Comparison of ENCODE assay signal across 8 mouse cellular contexts in the genomic region with DNA sequence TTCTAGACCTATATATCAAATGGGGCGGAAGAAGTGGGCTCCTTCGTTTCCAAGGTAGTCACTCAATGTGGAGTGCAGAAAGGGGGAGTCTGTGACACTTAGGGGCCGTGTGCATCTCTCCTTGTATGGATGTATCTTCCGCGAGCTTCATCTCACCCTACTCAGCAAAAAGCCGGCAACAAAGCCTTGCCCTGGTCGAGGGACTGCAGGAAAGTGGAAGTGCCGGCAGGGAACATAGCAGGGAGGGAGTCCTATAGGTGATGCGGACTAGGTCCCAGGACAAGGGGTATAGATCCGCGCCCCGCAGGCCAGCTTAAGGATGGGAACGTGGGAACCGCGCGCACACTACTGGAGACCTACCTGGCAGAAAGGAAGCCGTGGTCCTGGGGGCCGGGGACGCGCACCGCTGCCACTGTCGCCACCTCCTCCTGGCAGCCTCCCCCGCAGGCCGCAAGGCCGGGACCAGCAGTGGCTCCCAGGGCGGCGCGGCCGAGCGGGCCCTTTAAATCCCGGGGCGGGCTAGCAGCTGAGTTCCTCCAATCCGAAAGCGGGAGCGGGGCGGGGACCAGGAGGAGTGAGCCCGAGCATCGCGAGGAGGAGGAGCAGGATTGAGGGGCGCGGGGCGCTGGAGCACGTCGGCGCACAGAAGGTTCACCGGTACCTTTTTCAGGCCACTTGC. TPM values are rescaled to one million over a fixed set of nuclear protein-coding genes. Genes with fewer than 3 reads are reported as not detected.
DNase-seq lines count a peak whose midpoint lies in the region; ATAC-seq lines count a peak whose summit lies in the region.

TSS of gene Porcn (minus strand) at position 511 of the 679 bp plus-strand sequence.

- H3K4me3 ChIP-seq in heart, embryonic 11.5 days (ENCODE audit: low read depth, low read length), result peak within 1 kb of the TSS; percentile 51
- H3K4me3 ChIP-seq in kidney, embryonic 16.5 days (ENCODE audit: low read length), result peak within 1 kb of the TSS; percentile 56
- peak within 1 kb of the TSS; percentile 46 for H3K4me3 ChIP-seq in liver, embryonic 11.5 days (ENCODE audit: low read depth, low read length)
- H3K4me3 ChIP-seq in stomach, embryonic 15.5 days (replicated peaks), result peak within 1 kb of the TSS; percentile 53

- peak within 1 kb of the TSS; percentile 72 for H3K4me2 ChIP-seq in heart, embryonic 11.5 days
- H3K4me2 ChIP-seq in kidney, embryonic 16.5 days (replicated peaks; ENCODE audit: low read depth, low read length), result peak within 1 kb of the TSS; percentile 57
- peak within 1 kb of the TSS; percentile 62 for H3K4me2 ChIP-seq in liver, embryonic 11.5 days
- H3K4me2 ChIP-seq in stomach, embryonic 15.5 days, result peak within 1 kb of the TSS; percentile 59

- H3K9ac ChIP-seq in heart, embryonic 11.5 days (ENCODE audit: low read depth, low read length), result peak within 1 kb of the TSS; percentile 70
- peak within 1 kb of the TSS; percentile 59 for H3K9ac ChIP-seq in kidney, embryonic 16.5 days (replicated peaks; ENCODE audit: low read length)
- peak within 1 kb of the TSS; percentile 32 for H3K9ac ChIP-seq in liver, embryonic 11.5 days (ENCODE audit: low read depth, low read length)
- H3K9ac ChIP-seq in stomach, embryonic 15.5 days, result peak within 1 kb of the TSS; percentile 29

- DNase-seq in CD4-positive helper T cell, adult 2 months (ENCODE audit: low read depth, low spot score), result peak; percentile 4
- DNase-seq in c-Kit-negative CD71-positive TER-119-positive erythroid progenitor cells, embryonic 14.5 days (ENCODE audit: low read depth, low spot score), result peak; percentile 33
- peak; percentile 70 for DNase-seq in liver, embryonic 11.5 days (ENCODE audit: low spot score)
- peak; percentile 7 for DNase-seq in naive thymus-derived CD4-positive, alpha-beta T cell, adult 2 months (ENCODE audit: low read depth)

- no peaks in the 10 kb centered on the region for H3K36me3 ChIP-seq in heart, embryonic 11.5 days (ENCODE audit: control insufficient read depth, insufficient read depth, low read length)
- no peaks in the 10 kb centered on the region for H3K36me3 ChIP-seq in kidney, embryonic 16.5 days (ENCODE audit: insufficient read depth, low read length)
- H3K36me3 ChIP-seq in liver, embryonic 11.5 days (ENCODE audit: control insufficient read depth, insufficient read depth, low read length), result no peaks in the 10 kb centered on the region
- no peaks in the 10 kb centered on the region for H3K36me3 ChIP-seq in stomach, embryonic 15.5 days

- ATAC-seq in erythroid progenitor cell, adult 5-6 weeks (replicated peaks; ENCODE audit: low FRiP score, poor library complexity, severe bottlenecking), result peak; percentile 94
- peak; percentile 89 for ATAC-seq in heart, embryonic 11.5 days (replicated peaks; ENCODE audit: insufficient number of reproducible peaks, low FRiP score, low TSS enrichment)
- ATAC-seq in kidney, embryonic 16.5 days (ENCODE audit: low FRiP score, low TSS enrichment), result peak; percentile 95
- peak; percentile 93 for ATAC-seq in liver, embryonic 11.5 days (replicated peaks; ENCODE audit: low FRiP score)
- peak; percentile 93 for ATAC-seq in stomach, embryonic 15.5 days (ENCODE audit: insufficient read depth, low FRiP score, low read depth)

- H3K27me3 ChIP-seq in heart, embryonic 11.5 days (ENCODE audit: control insufficient read depth, insufficient read depth, low read length), result no peaks in the 10 kb centered on the region; the same call in 1 of the 2 replicates
- H3K27me3 ChIP-seq in kidney, embryonic 16.5 days (ENCODE audit: insufficient read depth, low read length), result no peaks in the 10 kb centered on the region
- H3K27me3 ChIP-seq in liver, embryonic 11.5 days (replicated peaks; ENCODE audit: control insufficient read depth, insufficient read depth, low read length), result peaks cover 3% of the 10 kb centered on the region
- no peaks in the 10 kb centered on the region for H3K27me3 ChIP-seq in stomach, embryonic 15.5 days (replicated peaks)

- H3K27ac ChIP-seq in heart, embryonic 11.5 days (ENCODE audit: low read depth, low read length), result no peak within 1 kb of the TSS
- no peak within 1 kb of the TSS for H3K27ac ChIP-seq in kidney, embryonic 16.5 days (ENCODE audit: low read length)
- H3K27ac ChIP-seq in liver, embryonic 11.5 days (ENCODE audit: low read depth, low read length), result no peak within 1 kb of the TSS
- peak within 1 kb of the TSS; percentile 59; the same call in 1 of the 2 replicates for H3K27ac ChIP-seq in stomach, embryonic 15.5 days

- 8% methylated on average over 43 of the region's 46 CpGs for WGBS in heart, embryonic 11.5 days (ENCODE audit: insufficient replicate concordance)
- 16% methylated on average over 44 of the region's 46 CpGs for WGBS in kidney, embryonic 16.5 days
- 8% methylated on average over 45 of the region's 46 CpGs for WGBS in liver, embryonic 11.5 days
- WGBS in stomach, embryonic 15.5 days, result 14% methylated on average over 43 of the region's 46 CpGs

- H3K9me3 ChIP-seq in heart, embryonic 11.5 days (replicated peaks; ENCODE audit: control insufficient read depth, low read length), result no peaks in the 10 kb centered on the region
- H3K9me3 ChIP-seq in kidney, embryonic 16.5 days (ENCODE audit: low read length), result no peaks in the 10 kb centered on the region
- H3K9me3 ChIP-seq in liver, embryonic 11.5 days (ENCODE audit: control insufficient read depth, low read length), result no peaks in the 10 kb centered on the region
- H3K9me3 ChIP-seq in stomach, embryonic 15.5 days, result no peaks in the 10 kb centered on the region

- H3K4me1 ChIP-seq in heart, embryonic 11.5 days (ENCODE audit: control insufficient read depth, insufficient read depth, low read length), result no peaks in the 10 kb centered on the region
- no peaks in the 10 kb centered on the region for H3K4me1 ChIP-seq in kidney, embryonic 16.5 days (ENCODE audit: insufficient read depth, low read length)
- no peaks in the 10 kb centered on the region for H3K4me1 ChIP-seq in liver, embryonic 11.5 days (replicated peaks; ENCODE audit: control insufficient read depth, insufficient read depth, low read length)
- no peaks in the 10 kb centered on the region for H3K4me1 ChIP-seq in stomach, embryonic 15.5 days

RNA-seq across cellular contexts. Expression of gene Porcn, which starts in this region (rescaled TPM):
- not detected in 2 replicates for total RNA-seq in erythroid progenitor cell, adult 5-6 weeks (2015; ENCODE audit: low replicate concordance)
- total RNA-seq in erythroid progenitor cell, adult 5-6 weeks (2017; ENCODE audit: low replicate concordance), result not detected in 2 replicates
- polyA plus RNA-seq in heart, embryonic 11.5 days (2014; fragmentation: Nextera tagmentation; extraction: Ambion mirVana), result 5.2 and 5.9 TPM in 2 replicates
- 8.4 and 9.7 TPM in 2 replicates for polyA plus RNA-seq in kidney, embryonic 16.5 days (2015; fragmentation: Nextera tagmentation; extraction: Ambion mirVana)
- polyA plus RNA-seq in liver, embryonic 11.5 days (2014; fragmentation: Nextera tagmentation; extraction: Ambion mirVana), result 2.4 and 2.8 TPM in 2 replicates
- 11.3 and 11.8 TPM in 2 replicates for polyA plus RNA-seq in stomach, embryonic 15.5 days (2015; fragmentation: Nextera tagmentation; extraction: Ambion mirVana)

Comparison
In these comparisons a context has a peak if more than half of its experiments do, and no peak if none do; other contexts are left out.
1. Peak in ATAC-seq in erythroid progenitor cell, adult 5-6 weeks; RNA of the gene not detected or under 1 TPM.
2. DNase-seq: peak in every context shown above with its lines; median percentile 70 in liver, embryonic 11.5 days; 33 in c-Kit-negative CD71-positive TER-119-positive erythroid progenitor cells, embryonic 14.5 days; 7 in naive thymus-derived CD4-positive, alpha-beta T cell, adult 2 months; 4 in CD4-positive helper T cell, adult 2 months.